Mouse (Mus musculus): Measurements from ENCODE around the gene Rpl31.

DNA sequence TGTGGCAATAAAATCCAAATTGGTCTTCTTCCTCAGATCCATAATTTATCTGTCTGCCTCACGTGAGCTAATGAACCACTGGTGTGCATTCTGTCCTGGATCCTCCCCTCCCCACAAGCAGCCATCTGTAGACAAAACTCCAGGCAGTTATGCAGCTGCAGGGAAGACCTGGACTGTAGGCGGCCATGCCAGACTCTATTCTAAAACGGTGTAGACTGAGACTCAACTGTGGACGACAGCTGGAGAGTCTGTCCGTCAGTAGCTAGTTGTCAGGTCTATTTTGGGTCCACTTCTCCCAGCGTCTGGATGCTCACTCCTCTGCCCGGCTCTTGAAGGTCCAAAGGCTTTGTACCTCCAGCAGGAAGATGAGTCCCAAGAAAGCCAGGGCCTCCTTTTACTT is 40.1 kb upstream of the Rpl31 start:
- TF ChIP-seq CHD2 (IDR thresholded peaks at IDR 0.05; ENCODE audit: low read depth, low read length) (no peak), ZC3H11A (IDR thresholded peaks at IDR 0.05; ENCODE audit: borderline replicate concordance, low read depth, low read length) (no peak), ZNF384 (IDR thresholded peaks at IDR 0.05; ENCODE audit: low read depth, low read length) (no peak), HCFC1 (IDR thresholded peaks at IDR 0.05; ENCODE audit: borderline replicate concordance, insufficient read depth, low read length) (no peak)
